Mouse (Mus musculus) cerebellum, postnatal 36 days (tissue): Measurements from ENCODE around the gene Rasa4.
"Not testable (repeated sequence)": the region's sequence is repeated elsewhere in the genome, so short reads cannot be mapped to it uniquely, and the experiment has no call there.

Experiments
- DNase-seq, 2 experiments: peaks; one replicate each; pipeline ENCODE4 v3.0.0; 2021 to 2022; ENCODE audit warnings: mixed read lengths in 2 of 2

The Rasa4 gene

DNA sequence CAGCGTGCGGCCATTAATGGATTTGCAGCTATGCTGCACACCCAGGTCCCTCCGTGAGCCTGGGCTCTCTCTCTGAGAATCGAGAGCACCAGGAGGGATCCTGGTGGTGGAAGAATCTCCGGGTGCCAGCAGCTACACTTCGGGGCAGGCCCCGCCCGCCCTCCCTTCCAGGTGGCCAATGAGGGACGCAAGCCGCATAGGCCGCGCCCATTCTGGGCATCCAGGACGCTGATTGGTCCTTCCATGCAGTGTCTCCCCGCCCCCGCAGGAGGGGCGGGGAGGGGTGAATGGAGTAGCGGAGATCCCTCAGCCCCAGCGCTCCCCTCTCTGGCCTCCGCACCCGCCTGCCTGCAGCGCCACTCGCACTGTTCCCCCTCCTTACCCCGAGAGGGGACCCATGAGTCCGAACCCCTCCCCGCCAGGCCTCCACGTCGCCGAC lies at the start of gene Rasa4:
TSS of gene Rasa4 (plus strand) at position 248 of the 439 bp plus-strand sequence.
- DNase-seq = peak; percentile 89 to 94

DNA sequence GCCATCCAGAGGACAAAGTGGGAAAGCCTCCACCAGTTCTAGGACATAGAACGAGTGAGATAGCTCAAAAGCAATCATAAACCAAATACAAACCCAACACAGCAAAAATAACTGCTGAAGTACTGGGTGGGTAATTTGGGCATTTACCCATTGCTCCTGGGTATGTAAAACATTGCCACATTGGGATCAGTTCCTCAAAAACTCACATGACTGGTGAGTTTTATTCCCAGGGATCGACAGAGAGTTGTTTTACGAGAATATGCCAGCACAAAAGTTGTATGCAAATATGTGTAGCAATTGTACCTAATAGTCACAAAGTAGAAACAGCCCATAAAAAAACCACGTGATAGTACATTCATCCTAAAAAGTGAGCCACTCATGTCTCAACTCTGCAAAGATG lies 48.8 kb upstream of the Rasa4 start:
- no peak for DNase-seq

DNA sequence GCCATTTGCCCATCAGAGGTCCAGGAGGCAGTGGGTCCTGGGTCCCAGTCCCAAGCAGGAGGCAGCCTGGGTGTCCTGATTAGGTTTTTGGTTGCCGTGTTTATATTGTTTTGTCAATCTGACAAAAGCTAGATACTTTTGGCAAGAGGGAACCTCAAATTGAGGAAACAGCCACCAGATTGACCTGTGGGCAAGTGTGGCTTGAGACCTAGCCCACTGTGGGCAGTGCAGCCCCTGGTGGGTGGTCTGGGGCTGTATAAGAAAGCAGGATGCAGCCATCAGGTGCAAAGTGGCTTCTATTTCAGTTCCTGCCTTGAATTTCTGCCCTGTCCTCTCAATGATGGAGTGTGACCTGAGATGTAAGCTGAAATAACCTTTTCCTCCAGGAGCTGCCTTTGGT lies 48.4 kb upstream of the Rasa4 start:
- DNase-seq = no peak

DNA sequence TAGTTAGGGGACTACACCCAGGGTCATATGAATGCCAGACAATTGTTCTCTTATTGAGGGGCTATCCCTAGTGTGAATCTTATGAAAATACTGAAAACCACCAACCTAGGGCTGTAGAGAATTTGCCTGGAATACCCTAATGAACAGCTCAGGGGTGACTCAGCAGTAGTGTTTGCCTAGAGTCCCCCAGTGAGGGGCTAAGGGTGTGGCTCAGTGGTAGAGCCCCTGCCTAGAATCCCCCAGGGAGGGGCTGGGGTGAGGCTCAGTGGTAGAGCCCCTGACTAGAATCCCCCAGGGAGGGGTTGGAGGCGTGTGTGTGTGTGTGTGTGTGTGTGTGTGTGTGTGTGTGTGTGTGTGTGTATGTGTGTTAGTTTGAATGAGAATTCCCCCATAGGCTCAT lies 47.0 kb upstream of the Rasa4 start:
- DNase-seq = no peak

DNA sequence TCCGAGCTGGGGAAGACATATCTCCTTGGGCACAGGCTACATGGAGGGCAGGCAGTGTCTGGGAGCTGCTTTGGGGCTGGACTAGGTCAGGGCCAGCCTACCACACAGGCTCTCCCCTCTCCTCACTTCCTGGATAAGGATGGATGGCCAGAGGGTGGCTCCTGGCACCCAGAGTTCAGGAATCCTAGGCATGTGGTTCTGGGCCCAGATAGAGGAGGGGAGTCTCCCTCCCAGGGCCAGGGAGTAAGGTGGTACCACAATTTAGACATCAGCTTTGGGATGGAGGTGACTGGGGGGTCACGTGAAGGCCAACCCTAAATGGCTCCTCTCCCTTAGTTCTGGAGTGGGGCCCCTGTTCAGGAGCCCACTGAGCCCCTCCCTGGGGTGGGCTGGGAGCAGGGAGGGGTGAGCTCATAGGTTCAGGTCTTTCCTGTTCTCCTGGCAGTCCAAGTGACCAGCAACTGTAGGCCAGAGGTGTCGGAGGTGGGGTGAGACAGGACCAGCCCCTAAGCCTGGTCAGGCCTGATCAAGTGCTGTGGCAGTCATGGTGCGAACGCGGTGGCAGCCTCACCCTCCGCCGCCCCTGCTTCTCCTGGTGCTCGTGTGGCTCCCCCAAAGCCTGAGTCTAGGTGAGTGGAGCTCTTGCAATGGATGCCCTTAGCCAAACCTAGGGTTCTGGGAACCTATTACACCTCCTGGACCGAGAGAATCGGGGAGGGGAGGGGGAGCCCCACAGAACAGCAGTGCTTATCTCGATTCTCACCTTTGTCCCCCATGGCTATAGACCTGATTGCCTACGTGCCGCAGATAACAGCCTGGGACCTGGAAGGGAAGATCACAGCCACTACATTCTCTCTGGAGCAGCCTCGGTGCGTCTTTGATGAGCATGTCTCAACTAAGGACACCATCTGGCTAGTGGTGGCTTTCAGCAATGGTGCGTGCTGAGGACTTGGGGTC lies 45.2 kb upstream of the Rasa4 start, which contains the start of gene Upk3b:
TSS of gene Upk3b (plus strand) at position 239 of the 957 bp plus-strand sequence.
- no peak for DNase-seq

DNA sequence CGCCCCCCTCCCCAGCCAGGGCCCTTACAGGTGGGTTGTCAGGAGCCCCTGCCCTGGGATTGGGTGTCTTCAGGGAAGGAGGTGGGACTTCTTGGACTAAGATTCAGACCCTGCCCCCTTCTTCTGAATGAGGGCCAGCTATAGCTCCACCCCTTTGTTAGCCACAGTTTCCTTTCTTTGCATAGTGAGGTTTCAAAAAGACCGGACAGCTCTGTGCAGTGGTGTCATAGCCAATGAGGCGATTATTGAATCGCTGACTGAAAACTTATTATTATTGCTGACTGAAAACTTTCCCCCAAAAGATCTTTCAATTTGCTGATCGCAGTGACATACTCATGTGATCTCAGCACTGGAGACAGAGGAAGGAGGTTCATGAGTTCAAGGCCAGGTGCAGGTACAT lies 43.5 kb upstream of the Rasa4 start:
- no peak for DNase-seq

DNA sequence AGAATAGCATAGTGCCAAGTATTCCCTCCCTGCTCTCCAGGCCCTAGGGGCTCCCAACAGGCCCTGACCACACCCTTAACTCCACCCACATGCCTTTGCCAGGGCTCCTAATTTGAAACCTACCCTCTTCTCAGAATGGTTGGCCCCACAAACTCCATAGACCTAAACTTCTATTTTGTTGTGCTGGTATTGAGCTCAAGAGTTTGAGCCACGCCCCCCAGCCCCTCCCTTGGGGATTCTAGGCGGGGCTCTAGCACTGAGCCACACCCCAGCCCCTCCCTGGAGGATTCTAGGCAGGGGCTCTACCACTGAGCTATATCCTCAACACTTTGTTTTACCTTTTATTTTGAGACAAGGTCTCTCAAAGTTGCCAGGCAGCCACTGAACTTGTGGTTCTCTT lies 42.5 kb upstream of the Rasa4 start:
- no peak for DNase-seq

DNA sequence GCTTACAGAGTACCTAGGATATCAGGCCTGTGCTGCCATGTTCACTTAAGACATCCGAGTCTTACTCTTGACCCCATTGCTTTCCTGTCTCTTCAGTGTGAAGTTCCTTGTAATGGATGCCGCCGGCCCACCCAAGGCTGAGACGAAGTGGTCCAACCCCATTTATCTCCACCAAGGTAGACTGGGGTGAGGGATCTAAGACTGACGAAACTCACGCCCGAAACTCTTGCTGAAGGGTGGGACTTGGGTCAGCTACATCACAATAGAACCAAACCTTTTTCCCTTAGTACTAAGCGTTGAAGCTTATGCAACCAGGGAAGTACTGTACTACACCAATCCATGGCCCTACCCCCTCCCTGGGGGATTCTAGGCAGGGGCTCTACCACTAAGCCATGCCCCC lies 42.0 kb upstream of the Rasa4 start:
- no peak for DNase-seq

DNA sequence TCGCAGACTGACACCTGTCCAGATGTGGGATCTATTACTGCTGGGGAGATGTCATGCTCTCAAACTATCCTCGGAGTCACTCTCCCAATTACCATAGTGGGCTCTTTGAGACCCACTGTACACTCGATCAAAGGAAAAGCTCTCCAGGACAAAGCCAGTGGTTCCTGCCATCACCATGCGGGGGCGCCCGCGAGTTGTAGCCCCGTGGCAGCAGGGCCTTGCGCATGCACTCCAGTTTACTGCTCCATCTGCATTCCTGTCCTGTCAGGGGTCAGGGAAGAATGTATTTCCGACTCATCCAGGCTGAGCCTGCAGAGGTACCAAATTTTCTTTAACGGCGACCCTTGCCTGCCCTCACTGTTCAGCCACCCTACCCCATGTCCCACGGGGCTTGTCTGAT lies 38.9 kb upstream of the Rasa4 start:
- no peak for DNase-seq

DNA sequence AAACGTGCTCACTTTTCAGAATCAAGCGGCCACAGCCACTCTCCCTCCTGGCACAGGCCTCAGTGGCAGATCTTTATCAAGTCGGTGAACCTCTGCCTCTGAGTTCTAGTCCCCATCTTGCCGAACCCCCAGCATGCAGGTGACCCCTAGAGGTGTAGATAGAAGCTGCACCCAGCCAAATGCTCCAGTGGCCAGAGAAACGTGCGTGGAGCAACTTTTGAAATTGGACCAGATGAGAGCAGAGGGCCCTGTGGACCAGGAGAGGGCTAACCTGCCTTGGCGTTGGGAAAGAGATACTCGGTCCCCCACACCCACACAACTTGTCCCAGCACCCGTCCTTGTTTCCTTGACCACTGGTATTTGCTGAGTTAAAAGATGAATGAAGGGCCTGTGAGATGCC lies 38.3 kb upstream of the Rasa4 start:
- peak; percentile 10 to 11 for DNase-seq

DNA sequence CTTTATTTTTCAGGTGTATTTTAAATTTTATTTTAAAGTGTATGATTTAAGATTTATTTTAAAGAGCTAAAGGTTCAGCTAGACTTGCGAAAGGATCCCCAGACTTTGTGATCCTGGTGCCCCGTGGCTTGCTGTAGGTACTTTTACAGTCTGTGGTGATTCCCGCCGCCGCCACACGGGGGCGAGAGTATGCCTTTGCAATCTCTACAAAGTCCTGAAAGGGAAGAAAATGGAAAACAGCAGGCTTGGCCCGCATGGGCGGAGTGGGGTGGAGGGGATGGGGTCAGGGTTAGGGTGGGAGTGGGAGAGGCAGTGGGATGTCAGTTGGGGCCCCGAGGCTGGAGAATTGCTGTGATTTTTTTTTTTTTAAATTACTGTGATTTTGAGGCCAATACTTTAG lies 37.7 kb upstream of the Rasa4 start:
- peak; percentile 84 to 86 for DNase-seq

DNA sequence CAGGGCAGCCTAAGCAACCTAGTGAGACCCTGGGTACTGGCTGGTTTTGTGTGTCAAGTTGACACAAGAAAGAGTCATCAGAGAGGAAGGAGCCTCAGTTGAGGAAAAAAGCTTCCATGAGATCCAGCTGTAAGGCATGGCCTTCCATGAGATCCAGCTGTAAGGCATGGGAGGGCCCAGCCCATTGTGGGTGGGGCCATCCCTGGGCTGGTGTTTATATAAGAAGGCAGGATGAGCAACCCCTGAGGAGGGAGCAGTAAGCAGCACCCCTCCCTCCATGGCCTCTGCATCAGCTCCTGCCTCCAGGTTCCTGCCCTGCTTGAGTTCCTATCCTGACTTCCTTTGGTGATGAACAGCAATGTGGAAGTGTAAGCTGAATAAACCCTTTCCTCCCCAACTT lies 35.2 kb upstream of the Rasa4 start:
- not testable (repeated sequence) for DNase-seq

DNA sequence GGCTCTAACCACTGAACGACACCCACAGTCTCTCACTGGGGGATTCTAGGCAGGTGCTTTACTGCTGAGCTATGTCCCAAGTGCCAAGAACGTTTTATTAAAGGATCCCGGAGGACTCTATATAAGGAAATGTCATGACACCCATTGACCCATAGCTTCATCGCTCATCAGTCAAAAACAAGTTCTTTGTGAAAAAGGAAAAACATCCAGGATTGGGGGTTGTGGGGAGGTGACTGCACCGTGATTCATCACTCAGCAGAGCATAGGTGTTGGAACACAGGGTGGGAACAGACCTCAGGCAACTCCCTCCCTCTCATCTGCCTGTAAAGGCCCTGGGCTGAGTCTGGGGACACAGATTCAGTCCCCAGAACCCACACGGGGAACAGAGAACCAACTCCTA lies 33.8 kb upstream of the Rasa4 start:
- no peak for DNase-seq

DNA sequence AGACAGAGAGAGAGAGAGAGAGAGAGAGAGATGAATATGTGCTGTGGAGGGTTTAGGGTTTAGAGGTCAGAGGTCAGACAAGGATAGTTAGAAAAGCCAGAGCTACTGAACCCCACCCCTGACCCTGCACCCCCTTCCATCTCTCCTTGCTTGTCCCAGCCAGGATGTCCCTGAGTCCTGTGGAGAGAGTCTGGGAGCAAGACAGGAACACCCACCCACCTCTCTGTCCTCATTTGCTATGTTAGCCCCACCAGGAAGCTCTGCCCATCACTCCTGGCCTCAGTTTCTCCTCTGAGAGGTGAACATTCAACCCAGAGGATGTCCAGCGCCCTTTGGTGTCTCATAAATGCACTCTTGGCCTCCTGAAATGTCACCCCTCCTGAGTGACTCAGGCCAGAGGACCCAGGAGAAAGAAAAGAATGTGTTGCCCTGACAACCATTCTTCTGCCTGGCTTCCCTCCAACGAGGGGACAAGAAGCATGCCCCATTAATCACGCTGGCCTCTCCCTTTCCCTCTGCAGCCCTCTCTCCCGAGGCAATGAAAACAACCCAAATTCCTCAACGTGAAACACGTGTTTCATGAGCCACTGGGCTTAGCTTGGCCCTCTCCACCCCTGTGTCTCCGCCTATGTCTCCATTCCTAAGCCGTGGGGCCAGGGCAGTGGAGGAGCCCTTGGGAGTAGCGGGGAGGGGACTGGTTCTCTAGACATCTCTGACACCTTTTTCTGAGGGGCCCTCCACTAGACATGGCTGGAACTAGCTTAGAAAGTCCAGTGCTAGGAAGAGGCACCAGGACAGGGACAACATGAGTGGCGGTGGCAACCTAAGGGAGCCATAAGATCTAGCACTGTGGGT lies 32.3 kb upstream of the Rasa4 start:
- DNase-seq = no peak

DNA sequence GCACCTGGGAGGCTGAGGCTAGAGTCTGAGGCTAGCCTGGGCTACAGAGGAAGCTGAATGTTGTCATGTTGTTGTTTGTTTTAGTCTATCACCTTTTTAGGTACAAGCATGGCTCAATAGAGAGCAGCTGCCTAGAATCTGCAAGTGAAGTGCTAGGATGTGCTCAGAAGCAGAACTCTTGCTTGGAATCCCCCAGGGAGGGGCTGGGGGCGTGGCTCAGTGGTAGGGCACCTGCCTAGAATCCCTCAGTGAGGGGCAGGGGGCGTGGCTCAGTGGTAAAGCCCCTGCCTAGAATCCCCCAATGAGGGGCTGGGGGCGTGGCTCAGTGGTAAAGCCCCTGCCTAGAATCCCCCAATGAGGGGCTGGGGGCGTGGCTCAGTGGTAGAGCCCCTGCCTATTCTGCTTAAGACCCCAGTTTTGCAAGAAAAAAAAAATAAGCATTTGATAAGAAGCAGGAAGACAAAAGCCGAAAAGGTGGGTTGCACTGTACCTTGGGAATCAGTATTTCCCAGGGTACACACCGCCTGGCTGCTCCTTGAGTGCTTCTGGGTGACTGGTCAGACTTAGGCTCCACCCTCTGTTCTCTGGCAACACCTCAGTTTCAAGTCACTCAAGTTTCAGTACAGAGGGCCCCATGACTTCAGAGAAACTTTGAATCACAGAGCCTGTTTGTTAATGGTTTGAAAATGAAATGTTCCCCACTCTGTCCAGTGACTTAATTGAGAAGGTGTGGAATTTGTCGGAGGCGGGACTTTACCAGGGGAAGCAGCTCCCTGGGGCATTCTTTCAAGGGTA lies 30.7 kb upstream of the Rasa4 start:
- no peak for DNase-seq

DNA sequence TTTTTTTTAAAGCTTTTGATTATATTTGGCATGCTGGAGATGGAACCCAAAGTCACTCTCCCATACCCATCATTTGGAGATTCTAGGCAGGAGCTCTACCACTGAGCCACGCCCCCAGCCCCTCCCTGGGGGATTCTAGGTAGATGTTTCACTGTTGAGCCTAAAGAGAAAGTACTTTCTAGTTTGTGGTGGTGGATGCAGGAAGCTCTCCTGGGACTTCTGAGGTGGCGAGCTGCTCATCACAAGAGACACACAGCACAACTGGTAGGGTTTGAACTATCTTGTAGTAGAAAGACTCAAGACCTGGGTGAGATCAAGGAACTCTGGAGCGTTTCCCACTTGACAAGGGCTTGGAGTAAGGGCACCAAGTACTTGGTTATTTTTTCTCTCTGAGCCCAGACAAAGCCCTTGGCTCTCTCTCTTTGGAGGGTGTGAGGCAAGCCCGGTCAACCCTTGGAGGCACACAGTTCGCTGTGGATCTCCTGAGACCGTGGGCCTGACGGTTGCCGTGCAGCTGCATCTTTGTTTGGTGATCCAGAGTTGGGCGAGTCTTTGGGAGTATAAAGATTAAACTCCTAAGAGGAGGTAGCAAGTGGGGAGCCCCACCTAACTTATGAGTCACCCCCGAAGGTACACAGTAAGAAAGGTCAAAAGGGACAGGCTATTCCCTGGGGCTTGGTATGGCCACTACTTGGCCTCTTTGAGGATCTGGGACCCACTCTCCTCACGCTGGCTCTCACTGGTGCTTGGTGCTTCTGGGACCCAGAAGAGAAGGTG lies 29.2 kb upstream of the Rasa4 start, which contains the start of gene Upk3bl:
TSS of gene Upk3bl (plus strand) at position 192 of the 777 bp plus-strand sequence.
- no peak for DNase-seq

DNA sequence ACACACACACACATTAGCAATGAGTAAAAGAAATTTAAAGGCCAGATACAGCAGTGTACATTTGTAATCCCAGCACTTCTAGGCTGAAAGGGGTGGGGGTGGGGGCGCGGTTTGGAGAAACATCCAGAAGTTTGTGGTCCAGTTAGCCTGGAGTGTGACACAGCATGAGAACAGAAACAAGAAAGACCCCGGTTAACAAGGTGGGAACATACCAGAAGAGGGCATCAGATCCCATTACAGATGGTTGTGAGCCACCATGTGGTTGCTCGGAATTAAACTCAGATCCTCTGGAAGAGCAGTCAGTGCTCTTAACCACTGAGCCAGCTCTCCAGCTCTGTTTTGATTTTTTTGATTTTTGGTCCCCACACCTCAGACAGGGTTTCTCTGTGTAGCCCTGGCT lies 27.7 kb upstream of the Rasa4 start:
- DNase-seq = no peak

DNA sequence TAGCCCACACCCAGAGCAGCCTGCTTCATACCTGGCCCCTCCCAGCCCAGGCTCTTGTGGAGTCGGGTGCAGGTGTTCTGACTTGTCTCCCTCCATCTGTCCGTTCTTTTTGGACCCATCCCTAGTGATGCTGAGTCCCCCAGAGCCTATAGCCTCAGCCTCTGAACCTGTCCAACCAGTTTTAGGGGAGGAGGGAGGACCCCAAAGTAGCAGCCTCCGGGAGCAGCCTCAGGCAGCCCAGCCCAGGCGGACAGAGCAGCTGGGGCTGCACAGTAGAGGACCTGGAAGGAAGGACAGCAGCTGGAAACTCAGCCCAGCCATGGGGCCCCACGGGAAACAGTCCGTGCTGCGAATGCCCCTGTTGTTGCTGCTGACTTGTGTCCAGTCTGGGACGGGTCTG lies 26.6 kb upstream of the Rasa4 start:
- no peak for DNase-seq

DNA sequence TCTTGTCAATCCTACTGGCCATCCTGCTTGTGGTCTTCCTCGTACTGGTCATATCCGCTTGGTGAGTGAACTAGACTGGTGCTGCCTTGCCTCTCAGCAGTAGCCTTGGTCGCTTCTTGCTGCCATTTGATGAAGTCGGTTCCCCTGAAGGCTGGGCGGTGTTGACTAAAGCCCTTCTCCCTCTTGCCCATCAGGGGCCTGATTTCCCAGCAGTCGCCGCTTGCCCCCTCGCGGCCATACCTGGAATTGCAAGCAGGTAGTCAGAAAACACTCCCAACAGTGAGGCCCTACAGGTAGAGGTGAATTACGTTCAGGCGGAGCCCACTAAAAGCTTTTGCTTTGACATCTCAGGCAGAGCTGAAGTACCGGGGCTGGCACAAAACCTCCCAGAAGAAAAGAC lies 22.1 kb upstream of the Rasa4 start:
- peak; percentile 70 to 78 for DNase-seq

DNA sequence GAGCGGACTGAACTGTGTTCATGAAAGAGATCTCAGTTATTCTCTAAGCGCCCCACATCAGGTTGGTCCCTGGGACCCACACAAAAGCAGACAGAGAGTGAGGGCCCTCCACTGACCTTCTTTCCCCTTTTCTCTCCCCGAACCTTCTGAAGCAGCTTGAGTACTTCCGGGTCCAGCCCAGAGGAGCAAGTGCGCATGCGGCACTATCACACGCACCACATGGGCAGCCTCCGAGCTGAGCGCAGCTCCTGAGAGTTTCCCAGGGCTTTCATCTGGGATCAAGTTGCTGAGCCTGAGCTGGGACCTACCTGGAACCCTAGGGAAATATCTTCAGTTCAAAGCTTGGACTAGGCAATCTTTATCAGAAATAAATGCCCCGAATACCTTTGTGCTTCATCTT lies 19.8 kb upstream of the Rasa4 start:
- DNase-seq = no peak

DNA sequence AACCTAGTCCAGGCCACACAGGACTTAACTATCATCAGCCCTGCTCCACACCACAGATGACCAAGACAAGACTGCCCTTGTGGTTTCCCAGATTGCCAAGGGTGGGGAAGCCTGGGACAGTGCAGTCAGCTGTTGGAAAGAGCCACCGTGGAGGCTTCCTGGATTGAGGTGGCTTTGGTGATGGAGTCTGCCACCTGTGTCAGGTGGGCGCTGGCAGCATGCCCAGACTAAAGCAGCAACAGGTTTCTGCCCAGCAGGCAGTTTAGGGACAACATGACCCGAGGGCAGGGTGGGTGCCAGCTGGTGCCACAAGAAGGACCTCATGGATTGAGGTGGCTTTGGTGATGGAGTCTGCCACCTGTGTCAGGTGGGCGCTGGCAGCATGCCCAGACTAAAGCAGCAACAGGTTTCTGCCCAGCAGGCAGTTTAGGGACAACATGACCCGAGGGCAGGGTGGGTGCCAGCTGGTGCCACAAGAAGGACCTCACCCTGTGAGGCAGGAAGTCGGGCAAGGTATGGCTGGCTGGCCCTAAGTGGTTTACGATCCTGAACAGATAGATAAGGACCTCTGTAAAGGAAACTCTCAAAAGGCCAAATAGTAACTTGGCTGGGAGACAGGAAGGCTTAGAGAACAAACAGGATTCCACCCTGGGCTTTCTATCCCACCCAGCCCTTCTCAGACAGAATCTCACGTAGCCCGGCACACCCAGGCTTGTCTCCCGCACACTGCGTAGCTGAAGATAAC lies 17.1 kb upstream of the Rasa4 start:
- not testable (repeated sequence) for DNase-seq
